Mouse (Mus musculus) lung, adult 2 months (tissue): ENCODE measurements around the gene Cacna1i.

Source experiments
- CTCF ChIP-seq: fragments of 200-500 bp; IDR thresholded peaks from 2 replicates; pipeline ENCODE4 v1.5.1; 2011; ENCODE audit warnings: mild to moderate bottlenecking, low read length, control low read depth; ENCODE audit not compliant: insufficient read depth
- POLR2A ChIP-seq: fragments of 200-500 bp; IDR thresholded peaks from 2 replicates; pipeline ENCODE4 v1.6.1; 2011; ENCODE audit warnings: low read depth, mild to moderate bottlenecking, control low read depth, low read length, borderline replicate concordance; ENCODE audit errors: extremely low read depth

DNA sequence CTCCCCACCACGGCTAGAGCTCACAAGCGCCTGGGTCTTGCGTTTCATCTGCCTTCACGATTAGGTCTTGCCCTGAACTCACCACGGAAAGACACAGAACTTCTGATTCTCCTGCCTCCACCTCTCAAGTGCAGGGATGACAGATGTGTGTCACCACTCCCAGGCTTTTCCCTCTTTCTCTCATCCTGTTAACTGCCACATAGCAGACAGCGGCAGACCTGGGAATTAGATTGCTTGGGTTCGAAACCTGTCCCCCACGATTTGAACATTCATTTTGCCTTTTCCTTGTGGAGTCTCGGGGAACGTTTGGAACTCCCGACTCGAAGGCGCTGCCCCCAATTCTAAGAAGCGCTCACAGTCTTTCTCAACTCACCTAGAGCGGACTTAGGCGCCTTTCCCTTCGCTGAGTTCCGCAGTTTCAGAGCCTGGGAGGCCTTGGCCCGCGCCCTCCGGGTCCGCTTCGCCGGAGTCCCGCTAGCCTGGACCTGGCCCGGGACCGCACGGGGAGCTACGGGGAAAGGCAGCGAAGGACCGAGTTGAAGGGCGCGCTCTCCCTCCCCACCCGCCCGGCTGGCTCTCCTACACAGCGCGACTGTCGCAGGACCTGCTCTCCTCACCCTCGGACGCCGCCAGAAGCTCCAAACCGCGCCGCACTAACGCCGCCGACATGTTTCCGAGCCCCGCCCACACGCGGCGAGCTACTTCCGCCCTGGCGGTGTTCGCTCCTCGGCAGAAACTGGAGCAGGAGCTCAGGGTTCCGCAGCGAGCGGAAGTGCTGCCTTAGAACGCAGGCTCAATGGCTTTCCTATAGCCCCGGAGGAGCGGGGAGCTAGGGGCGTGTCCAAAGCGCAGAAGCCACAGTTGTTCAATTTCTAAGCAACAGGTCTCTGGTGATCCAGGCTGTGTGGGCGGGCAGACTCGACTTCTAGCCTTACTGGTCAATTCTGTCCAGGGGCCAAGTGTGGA lies 23.1 kb upstream of the Cacna1i start, which contains the start of gene Rps19bp1:
- TF ChIP-seq POLR2A (peak; percentile 60; the same call in 1 of the 2 replicates), CTCF (no peak)
